Mouse (Mus musculus) MEL (cell line): Measurements from ENCODE around the gene Car12. TPM values are rescaled to one million over a fixed set of nuclear protein-coding genes. Genes with fewer than 3 reads are reported as not detected.

ENCODE experiments used
- DNase-seq: peaks from one replicate; pipeline ENCODE4 v3.0.0; 2011; ENCODE audit warnings: low read depth, low spot score
- H3K27ac ChIP-seq: 2 replicates; pipeline ENCODE4 v1.5.1; 2012; ENCODE audit warnings: low read depth, mild to moderate bottlenecking, control low read depth, low read length, moderate library complexity; ENCODE audit not compliant: control insufficient read depth
- H3K27me3 ChIP-seq, 2 experiments: fragments of 150-350 bp in 1 of 2; sonication (generic) in 1 of 2; 2 replicates each; pipeline ENCODE4 v1.6.1; 2012; ENCODE audit warnings: low read length in 2 of 2, mild to moderate bottlenecking in 2 of 2, improper control_type of control experiment in 1 of 2, moderate library complexity in 1 of 2; ENCODE audit not compliant: insufficient read depth in 2 of 2, control insufficient read depth in 1 of 2
- H3K36me3 ChIP-seq, 2 experiments: 2 replicates each; pipeline ENCODE4 v1.6.1; 2012 to 2014; ENCODE audit warnings: low read length in 2 of 2, improper control_type of control experiment in 1 of 2, inconsistent platforms in 1 of 2, mild to moderate bottlenecking in 1 of 2; ENCODE audit not compliant: insufficient read depth in 2 of 2, control insufficient read depth in 1 of 2
- H3K4me1 ChIP-seq, 2 experiments: fragments of 150-350 bp in 1 of 2; sonication (generic) in 1 of 2; 2 replicates each; pipeline ENCODE4 v1.6.1; 2012; ENCODE audit warnings: low read length in 2 of 2, improper control_type of control experiment in 1 of 2, mild to moderate bottlenecking in 1 of 2; ENCODE audit not compliant: insufficient read depth in 2 of 2, control insufficient read depth in 1 of 2
- H3K4me3 ChIP-seq, 2 experiments: fragments of 150-350 bp in 1 of 2; sonication (generic) in 1 of 2; 2 replicates each; pipeline ENCODE4 v1.5.1; 2012; ENCODE audit warnings: low read depth in 2 of 2, low read length in 2 of 2, mild to moderate bottlenecking in 2 of 2, moderate library complexity in 2 of 2, control low read depth in 1 of 2, improper control_type of control experiment in 1 of 2; ENCODE audit not compliant: control insufficient read depth in 1 of 2, insufficient read depth in 1 of 2
- H3K79me2 ChIP-seq: 2 replicates; pipeline ENCODE4 v1.6.1; 2012; ENCODE audit warnings: mild to moderate bottlenecking, low read length, moderate library complexity; ENCODE audit not compliant: control insufficient read depth, poor library complexity, insufficient read depth
- H3K9ac ChIP-seq: 2 replicates; pipeline ENCODE4 v1.6.1; 2012; ENCODE audit warnings: low read depth, mild to moderate bottlenecking, control low read depth, low read length, moderate library complexity; ENCODE audit not compliant: control insufficient read depth, poor library complexity, severe bottlenecking
- H3K9me3 ChIP-seq: fragments of 150-350 bp; sonication (generic); replicated peaks from 2 replicates; pipeline ENCODE4 v1.6.1; 2012; ENCODE audit warnings: mild to moderate bottlenecking, low read length, improper control_type of control experiment, moderate library complexity; ENCODE audit not compliant: insufficient read depth
- CHD1 ChIP-seq: IDR thresholded peaks from 2 replicates; pipeline ENCODE4 v1.6.1; 2012; ENCODE audit warnings: low read depth, mild to moderate bottlenecking, inconsistent platforms, low read length, improper control_type of control experiment
- CHD2 ChIP-seq: IDR thresholded peaks from 2 replicates; pipeline ENCODE4 v1.6.1; 2011; ENCODE audit warnings: low read length, improper control_type of control experiment
- CTCF ChIP-seq, 3 experiments: IDR thresholded peaks in 2 of 3; conservative IDR thresholded peaks in 1 of 3; 2 replicates each; pipeline ENCODE4 v1.5.1; 2011 to 2012; ENCODE audit warnings: low read length in 3 of 3, low read depth in 2 of 3, mild to moderate bottlenecking in 2 of 3, improper control_type of control experiment in 1 of 3, inconsistent platforms in 1 of 3, mixed read lengths in 1 of 3, moderate library complexity in 1 of 3; ENCODE audit not compliant: control insufficient read depth in 1 of 3, insufficient read depth in 1 of 3, poor library complexity in 1 of 3, severe bottlenecking in 1 of 3
- E2F4 ChIP-seq: IDR thresholded peaks from 2 replicates; pipeline ENCODE4 v1.6.1; 2011; ENCODE audit warnings: low read depth, low read length, improper control_type of control experiment, borderline replicate concordance
- ETS1 ChIP-seq: IDR thresholded peaks from 2 replicates; pipeline ENCODE4 v1.6.1; 2012; ENCODE audit warnings: low read depth, mild to moderate bottlenecking, inconsistent platforms, low read length, improper control_type of control experiment, moderate library complexity
- GABPA ChIP-seq: IDR thresholded peaks from 2 replicates; pipeline ENCODE4 v1.6.1; 2012; ENCODE audit warnings: low read depth, mild to moderate bottlenecking, inconsistent platforms, low read length, improper control_type of control experiment, moderate library complexity
- GATA1 ChIP-seq: IDR thresholded peaks from 2 replicates; pipeline ENCODE4 v1.6.1; 2011; ENCODE audit warnings: low read depth, low read length, improper control_type of control experiment
- JUND ChIP-seq: IDR thresholded peaks from 2 replicates; pipeline ENCODE4 v1.6.1; 2011; ENCODE audit warnings: low read depth, mild to moderate bottlenecking, improper control_type of control experiment, low read length
- KAT2A ChIP-seq: conservative IDR thresholded peaks from 2 replicates; pipeline ENCODE4 v1.6.1; 2012; ENCODE audit warnings: low read depth, low read length, improper control_type of control experiment, inconsistent platforms
- MAX ChIP-seq: IDR thresholded peaks from 2 replicates; pipeline ENCODE4 v1.6.1; 2011; ENCODE audit warnings: low read length, improper control_type of control experiment
- MAZ ChIP-seq: IDR thresholded peaks from 2 replicates; pipeline ENCODE4 v1.6.1; 2012; ENCODE audit warnings: low read depth, mild to moderate bottlenecking, inconsistent platforms, low read length, improper control_type of control experiment
- MEF2A ChIP-seq: IDR thresholded peaks from 2 replicates; pipeline ENCODE4 v1.6.1; 2014; ENCODE audit warnings: low read depth, mild to moderate bottlenecking, inconsistent platforms, low read length, improper control_type of control experiment; ENCODE audit not compliant: poor library complexity, insufficient replicate concordance, severe bottlenecking; ENCODE audit errors: extremely low read depth
- MXI1 ChIP-seq: IDR thresholded peaks from 2 replicates; pipeline ENCODE4 v1.6.1; 2011; ENCODE audit warnings: mild to moderate bottlenecking, low read depth, low read length, improper control_type of control experiment
- MYB ChIP-seq: IDR thresholded peaks from 2 replicates; pipeline ENCODE4 v1.6.1; 2011; ENCODE audit warnings: mild to moderate bottlenecking, low read depth, low read length, improper control_type of control experiment
- NELFE ChIP-seq: IDR thresholded peaks from 2 replicates; pipeline ENCODE4 v1.6.1; 2011; ENCODE audit warnings: low read depth, low read length, improper control_type of control experiment
- POLR2A ChIP-seq, 2 experiments: IDR thresholded peaks; 2 replicates each; pipeline ENCODE4 v1.6.1; 2011 to 2012; ENCODE audit warnings: low read length in 2 of 2, mild to moderate bottlenecking in 2 of 2, control low read depth in 1 of 2, improper control_type of control experiment in 1 of 2, low read depth in 1 of 2, moderate library complexity in 1 of 2; ENCODE audit not compliant: control insufficient read depth in 1 of 2, insufficient read depth in 1 of 2, poor library complexity in 1 of 2
- POLR2AphosphoS2 ChIP-seq: IDR thresholded peaks from 2 replicates; pipeline ENCODE4 v1.6.1; 2011; ENCODE audit warnings: low read length, improper control_type of control experiment
- RAD21 ChIP-seq: IDR thresholded peaks from 2 replicates; pipeline ENCODE4 v1.6.1; 2011; ENCODE audit warnings: mild to moderate bottlenecking, low read depth, low read length, improper control_type of control experiment
- RCOR1 ChIP-seq: IDR thresholded peaks from 2 replicates; pipeline ENCODE4 v1.6.1; 2012; ENCODE audit warnings: low read depth, mild to moderate bottlenecking, inconsistent platforms, low read length, improper control_type of control experiment
- SMC3 ChIP-seq: IDR thresholded peaks from 2 replicates; pipeline ENCODE4 v1.6.1; 2011; ENCODE audit warnings: low read depth, low read length, improper control_type of control experiment
- TBP ChIP-seq: IDR thresholded peaks from 2 replicates; pipeline ENCODE4 v1.8.0; 2011; ENCODE audit warnings: low read depth, low read length, improper control_type of control experiment
- TCF12 ChIP-seq: IDR thresholded peaks from 2 replicates; pipeline ENCODE4 v1.6.1; 2014; ENCODE audit warnings: low read depth, mild to moderate bottlenecking, inconsistent platforms, low read length, improper control_type of control experiment, moderate library complexity
- UBTF ChIP-seq: IDR thresholded peaks from 2 replicates; pipeline ENCODE4 v1.6.1; 2012; ENCODE audit warnings: low read depth, mild to moderate bottlenecking, inconsistent platforms, low read length, improper control_type of control experiment, moderate library complexity, borderline replicate concordance; ENCODE audit not compliant: insufficient read depth
- USF1 ChIP-seq: IDR thresholded peaks from 2 replicates; pipeline ENCODE4 v1.6.1; 2014; ENCODE audit warnings: low read depth, mild to moderate bottlenecking, inconsistent platforms, low read length, improper control_type of control experiment, moderate library complexity
- ZKSCAN1 ChIP-seq: IDR thresholded peaks from 2 replicates; pipeline ENCODE4 v1.6.1; 2012; ENCODE audit warnings: low read depth, mild to moderate bottlenecking, inconsistent platforms, low read length, improper control_type of control experiment, moderate library complexity
- ZMIZ1 ChIP-seq: IDR thresholded peaks from 2 replicates; pipeline ENCODE4 v1.6.1; 2012; ENCODE audit warnings: low read depth, mild to moderate bottlenecking, inconsistent platforms, low read length, improper control_type of control experiment, moderate library complexity
- ZNF384 ChIP-seq: IDR thresholded peaks from 2 replicates; pipeline ENCODE4 v1.6.1; 2012; ENCODE audit warnings: low read depth, mild to moderate bottlenecking, inconsistent platforms, low read length, improper control_type of control experiment
- polyA plus RNA-seq, 2 experiments: library from polyadenylated mRNA; stranded (reverse) in 1 of 2; unstranded in 1 of 2; fragments of >175 nt in 1 of 2; fragments of >200 nt in 1 of 2; gene quantifications; 2 replicates each; pipeline versions ENCODE4 v1.2.1 to v1.2.4; 2012; ENCODE audit warnings: low replicate concordance in 2 of 2, low read depth in 1 of 2; ENCODE audit not compliant: insufficient read length in 2 of 2, insufficient read depth in 1 of 2, missing spikeins in 1 of 2
- total RNA-seq: library from RNA; depleted of rRNA; stranded (reverse); fragments of 300-350 nt; gene quantifications from 2 replicates; pipeline ENCODE4 v1.2.3, GENCODE M21; 2012

Car12 gene
- total and polyA plus RNA-seq, 3 experiments = 0.77 to 1.8 TPM; not detected in 1

DNA sequence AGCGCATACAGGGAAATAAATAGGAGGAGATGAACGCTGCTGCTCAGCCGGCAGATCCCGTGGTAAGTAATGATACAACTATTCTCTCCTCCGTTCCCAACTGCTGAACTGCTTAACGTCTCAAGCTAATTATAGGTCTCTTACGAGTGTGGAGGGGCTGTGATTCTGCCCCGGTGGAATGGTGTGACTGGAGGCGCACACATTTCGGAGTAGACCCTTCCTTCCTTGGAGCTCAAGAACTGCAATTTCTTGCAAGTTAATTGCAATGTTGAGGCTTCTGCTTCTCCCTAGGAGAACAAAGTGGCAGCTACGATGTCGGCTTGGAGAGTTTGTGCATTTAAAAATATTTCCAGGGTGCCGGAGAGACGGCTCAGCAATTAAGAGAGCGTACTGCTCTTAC is 34.9 kb downstream of the Car12 start:
- no peaks in the 10 kb centered on the region for H3K9me3 ChIP-seq
- H3K27ac ChIP-seq = no peak overlapping the region
- no peak overlapping the region for H3K4me3 ChIP-seq
- TF ChIP-seq CHD2 (no peak), MYB (no peak), ZNF384 (no peak), CTCF (IDR thresholded peaks at IDR 0.05 in 2 of 3, conservative IDR thresholded peaks at IDR 0.05 in 1 of 3; ENCODE audit: control insufficient read depth in 1 of 3, insufficient read depth in 1 of 3, low read depth in 2 of 3, low read length in 3 of 3, poor library complexity in 1 of 3, severe bottlenecking in 1 of 3) (no peak), POLR2A (IDR thresholded peaks at IDR 0.05; ENCODE audit: control insufficient read depth in 1 of 2, insufficient read depth in 1 of 2, low read depth in 1 of 2, low read length in 2 of 2, poor library complexity in 1 of 2) (no peak), TBP (no peak), ETS1 (no peak), SMC3 (no peak), MAX (no peak), USF1 (no peak), KAT2A (no peak), UBTF (no peak), MAZ (no peak), E2F4 (no peak), POLR2AphosphoS2 (no peak), NELFE (no peak), JUND (no peak), RCOR1 (no peak), MEF2A (no peak), GABPA (no peak)
- H3K36me3 ChIP-seq = no peaks in the 10 kb centered on the region
- peaks cover 0 to 3% of the 10 kb centered on the region in 2 experiments; a peak in 2 of 4 replicates for H3K27me3 ChIP-seq
- no peaks in the 10 kb centered on the region for H3K4me1 ChIP-seq
- H3K79me2 ChIP-seq = no peaks in the 10 kb centered on the region
- no peak overlapping the region for H3K9ac ChIP-seq
- DNase-seq = no peak

GRCm38 (mm10) chr9:66752849-66753248 is 39.4 kb downstream of the Car12 start:
- Histone ChIP-seq H3K4me3 (no peak overlapping the region), H3K79me2 (no peaks in the 10 kb centered on the region), H3K27ac (no peak overlapping the region), H3K36me3 (no peaks in the 10 kb centered on the region), H3K9me3 (no peaks in the 10 kb centered on the region), H3K27me3 (peaks cover 2 to 4% of the 10 kb centered on the region in 2 experiments; a peak in 3 of 4 replicates), H3K4me1 (no peaks in the 10 kb centered on the region), H3K9ac (no peak overlapping the region)
- no peak for DNase-seq
- TF ChIP-seq TCF12 (no peak), USF1 (no peak), GATA1 (no peak), ZKSCAN1 (no peak), CHD2 (no peak), POLR2A (IDR thresholded peaks at IDR 0.05; ENCODE audit: control insufficient read depth in 1 of 2, insufficient read depth in 1 of 2, low read depth in 1 of 2, low read length in 2 of 2, poor library complexity in 1 of 2) (no peak), MEF2A (no peak), ZMIZ1 (no peak), E2F4 (no peak), CHD1 (no peak), POLR2AphosphoS2 (no peak), RAD21 (no peak), MXI1 (no peak)
